In the genomic region with DNA sequence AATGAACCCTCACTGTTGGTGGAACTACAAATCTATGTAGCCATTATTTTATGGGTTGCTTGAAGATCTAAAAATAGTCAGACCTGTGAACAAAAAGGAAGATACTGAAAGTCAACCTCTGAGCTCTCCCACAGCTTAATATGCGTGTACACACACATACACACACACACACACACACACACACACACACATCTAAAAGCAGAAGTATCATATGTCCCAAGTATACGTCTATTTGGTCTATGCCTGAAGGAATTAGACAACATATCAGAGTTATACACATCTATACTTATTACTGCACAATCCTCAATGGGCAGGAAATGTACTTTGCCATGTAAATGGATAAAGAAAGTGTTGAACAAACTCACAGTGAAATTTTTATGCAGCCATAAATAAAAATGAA, we compare ENCODE assay signal across 27 mouse cellular contexts.
"Had no signal": no experiment of that assay in that cellular context is flagged by ENCODE, and none has a peak within 500 bp of the region (broad histone marks: within the 10 kb centered on the region; RNA-seq: fewer than 3 reads in every experiment).

No protein-coding gene starts in this region.

- DNase-seq: left cerebral cortex, postnatal 4 days; liver; liver, embryonic 13.5 days; liver, postnatal 0 days; lung, adult 18-20 months; lung, adult 2 months; lung, embryonic 14.5 days; lung, postnatal 10 days; lung, postnatal 36 days; lung, postnatal 4 days; midbrain, embryonic 14.5 days had no signal

- H3K4me3 ChIP-seq: limb, embryonic 10.5 days; limb, embryonic 12.5 days; limb, embryonic 13.5 days; limb, embryonic 15.5 days; liver, embryonic 12.5 days; liver, embryonic 13.5 days; liver, embryonic 15.5 days; lung, embryonic 15.5 days; megakaryocyte, embryonic 14.5 days; midbrain, embryonic 10.5 days; midbrain, embryonic 12.5 days; midbrain, embryonic 13.5 days; midbrain, embryonic 15.5 days; myocyte; neural tube, embryonic 12.5 days had no signal

- H3K9me3 ChIP-seq: limb, embryonic 10.5 days; limb, embryonic 12.5 days; limb, embryonic 13.5 days; limb, embryonic 15.5 days; liver, embryonic 12.5 days; liver, embryonic 13.5 days; liver, embryonic 15.5 days; lung, embryonic 15.5 days; megakaryocyte, embryonic 14.5 days; midbrain, embryonic 10.5 days; midbrain, embryonic 12.5 days; midbrain, embryonic 13.5 days; midbrain, embryonic 15.5 days; neural tube, embryonic 12.5 days had no signal

- H3K9ac ChIP-seq: limb, embryonic 12.5 days; limb, embryonic 13.5 days; limb, embryonic 15.5 days; liver, embryonic 12.5 days; liver, embryonic 13.5 days; liver, embryonic 14.5 days; liver, embryonic 15.5 days; liver, postnatal 0 days; lung, embryonic 14.5 days; lung, embryonic 15.5 days; midbrain, embryonic 12.5 days; midbrain, embryonic 13.5 days; midbrain, embryonic 15.5 days; neural tube, embryonic 12.5 days had no signal

- H3K27ac ChIP-seq: limb, embryonic 10.5 days; limb, embryonic 12.5 days; limb, embryonic 13.5 days; limb, embryonic 15.5 days; liver, embryonic 12.5 days; liver, embryonic 13.5 days; liver, embryonic 14.5 days; liver, embryonic 15.5 days; lung, embryonic 15.5 days; macrophage; midbrain, embryonic 10.5 days; midbrain, embryonic 12.5 days; midbrain, embryonic 13.5 days; midbrain, embryonic 15.5 days; neural tube, embryonic 12.5 days had no signal

- H3K27me3 ChIP-seq: limb, embryonic 15.5 days; liver, embryonic 12.5 days; liver, embryonic 13.5 days; liver, embryonic 15.5 days; lung, embryonic 15.5 days; midbrain, embryonic 12.5 days; midbrain, embryonic 13.5 days; midbrain, embryonic 15.5 days; neural tube, embryonic 12.5 days had no signal

- H3K4me1 ChIP-seq: limb, embryonic 10.5 days; limb, embryonic 12.5 days; limb, embryonic 13.5 days; limb, embryonic 15.5 days; liver, embryonic 12.5 days; liver, embryonic 13.5 days; liver, embryonic 15.5 days; lung, embryonic 15.5 days; megakaryocyte, embryonic 14.5 days; midbrain, embryonic 10.5 days; midbrain, embryonic 12.5 days; midbrain, embryonic 13.5 days; midbrain, embryonic 15.5 days; neural tube, embryonic 12.5 days had no signal

- H3K36me3 ChIP-seq: limb, embryonic 10.5 days; limb, embryonic 12.5 days; limb, embryonic 13.5 days; limb, embryonic 15.5 days; liver, embryonic 12.5 days; liver, embryonic 13.5 days; liver, embryonic 15.5 days; lung, embryonic 15.5 days; midbrain, embryonic 10.5 days; midbrain, embryonic 12.5 days; midbrain, embryonic 13.5 days; midbrain, embryonic 15.5 days; neural tube, embryonic 12.5 days had no signal
